Mouse (Mus musculus): ENCODE results near the gene Banf1. TPM values are rescaled to one million over a fixed set of nuclear protein-coding genes. Genes with fewer than 3 reads are reported as not detected.

Gene Banf1
- polyA plus RNA-seq, 1 experiment from 2014 or later = 402 TPM

DNA sequence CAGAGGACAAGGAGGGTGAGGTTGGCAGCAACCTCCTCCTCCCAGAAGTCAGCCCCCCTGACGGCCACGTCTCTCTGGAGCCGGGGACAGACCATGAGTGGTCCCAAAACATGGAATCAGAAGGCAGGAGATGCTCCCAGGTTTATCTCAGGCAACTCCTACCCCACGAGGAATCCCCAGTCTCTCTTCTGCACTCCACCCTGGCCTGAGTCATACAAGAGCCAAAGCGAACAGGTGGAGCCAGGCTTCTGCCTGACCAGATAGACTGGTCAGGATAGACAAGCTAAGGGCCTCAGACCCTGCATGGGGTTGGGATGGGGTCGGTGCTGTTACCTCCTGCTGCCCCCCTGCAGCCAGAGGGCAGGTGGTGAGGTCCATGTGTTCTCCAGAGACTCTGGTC is 18.9 kb downstream of the Banf1 start:
- Histone ChIP-seq H3K27me3 (peaks cover 15% of the 10 kb centered on the region; the same call in 1 of the 2 replicates), H3K36me3 (no peaks in the 10 kb centered on the region), H3K9ac (replicated peaks) (no peak overlapping the region), H3K4me3 (no peak overlapping the region), H3K4me1 (peaks cover 9% of the 10 kb centered on the region; the same call in 1 of the 2 replicates), H3K4me2 (replicated peaks) (no peak overlapping the region), H3K27ac (replicated peaks) (no peak overlapping the region), H3K9me3 (no peaks in the 10 kb centered on the region)
- 78% methylated on average over 6 of the region's 6 CpGs for WGBS
- no peak for ATAC-seq (ENCODE audit: low FRiP score, low read depth)

- no peaks in the 10 kb centered on the region for H3K9me3 ChIP-seq
- no peak overlapping the region for H3K27ac ChIP-seq (replicated peaks)
- 86% methylated on average over 6 of the region's 6 CpGs for WGBS
- no peak overlapping the region for H3K4me3 ChIP-seq
- H3K36me3 ChIP-seq = no peaks in the 10 kb centered on the region
- H3K9ac ChIP-seq (replicated peaks) = no peak overlapping the region
- H3K4me2 ChIP-seq (replicated peaks) = no peak overlapping the region
- ATAC-seq (ENCODE audit: low FRiP score, low read depth) = no peak
- H3K4me1 ChIP-seq = peaks cover 9% of the 10 kb centered on the region; the same call in 1 of the 2 replicates
- peaks cover 13% of the 10 kb centered on the region; the same call in 1 of the 2 replicates for H3K27me3 ChIP-seq
These were observed 21.5 kb downstream of the Banf1 start for GRCm38 (mm10) chr19:5345297-5346131.

DNA sequence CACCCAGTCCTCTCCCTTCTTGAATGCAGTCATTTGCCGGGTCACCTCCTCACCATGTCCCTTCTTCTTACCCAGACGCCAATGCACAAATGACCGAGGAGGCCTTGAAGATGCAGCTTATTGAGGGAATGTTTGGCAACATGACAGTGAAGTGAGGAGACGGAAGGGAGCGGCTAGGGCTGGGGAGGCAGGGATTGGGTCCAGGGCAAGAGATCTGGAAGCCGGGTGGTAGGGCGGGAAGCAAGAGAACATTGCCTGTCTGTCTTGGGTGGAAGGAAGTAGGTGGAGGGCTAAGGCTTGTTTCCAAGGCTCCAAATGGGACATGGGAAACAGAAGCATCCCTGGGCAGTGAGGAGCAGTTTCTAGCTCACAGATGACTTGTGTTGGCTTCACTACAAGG is 25.6 kb downstream of the Banf1 start:
- H3K27ac ChIP-seq (replicated peaks) = no peak overlapping the region
- H3K4me1 ChIP-seq = no peaks in the 10 kb centered on the region
- H3K27me3 ChIP-seq = no peaks in the 10 kb centered on the region
- no peaks in the 10 kb centered on the region for H3K9me3 ChIP-seq
- 89% methylated on average over 7 of the region's 7 CpGs for WGBS
- no peaks in the 10 kb centered on the region for H3K36me3 ChIP-seq
- H3K9ac ChIP-seq (replicated peaks) = no peak overlapping the region
- ATAC-seq (ENCODE audit: low FRiP score, low read depth) = no peak
- no peak overlapping the region for H3K4me3 ChIP-seq
- no peak overlapping the region for H3K4me2 ChIP-seq (replicated peaks)

- H3K27me3 ChIP-seq = no peaks in the 10 kb centered on the region
- H3K27ac ChIP-seq (replicated peaks) = no peak overlapping the region
- H3K4me1 ChIP-seq = no peaks in the 10 kb centered on the region
- no peak for ATAC-seq (ENCODE audit: low FRiP score, low read depth)
- no peaks in the 10 kb centered on the region for H3K9me3 ChIP-seq
- H3K4me3 ChIP-seq = no peak overlapping the region
- WGBS = 20% methylated on average over 5 of the region's 5 CpGs
- H3K4me2 ChIP-seq (replicated peaks) = no peak overlapping the region
- no peak overlapping the region for H3K9ac ChIP-seq (replicated peaks)
- H3K36me3 ChIP-seq = no peaks in the 10 kb centered on the region
These were observed 29.0 kb downstream of the Banf1 start for GRCm38 (mm10) chr19:5337975-5338374.

- no peak for ATAC-seq (ENCODE audit: low FRiP score, low read depth)
- no peak within 1 kb of the TSS for H3K4me2 ChIP-seq (replicated peaks)
- 90% methylated on average over 6 of the region's 6 CpGs for WGBS
These were observed 31.5 kb downstream of the Banf1 start, which contains the start of gene Catsper1 for GRCm38 (mm10) chr19:5335441-5335840. Gene Catsper1, plus strand, starts transcription at chr19:5335741.

DNA sequence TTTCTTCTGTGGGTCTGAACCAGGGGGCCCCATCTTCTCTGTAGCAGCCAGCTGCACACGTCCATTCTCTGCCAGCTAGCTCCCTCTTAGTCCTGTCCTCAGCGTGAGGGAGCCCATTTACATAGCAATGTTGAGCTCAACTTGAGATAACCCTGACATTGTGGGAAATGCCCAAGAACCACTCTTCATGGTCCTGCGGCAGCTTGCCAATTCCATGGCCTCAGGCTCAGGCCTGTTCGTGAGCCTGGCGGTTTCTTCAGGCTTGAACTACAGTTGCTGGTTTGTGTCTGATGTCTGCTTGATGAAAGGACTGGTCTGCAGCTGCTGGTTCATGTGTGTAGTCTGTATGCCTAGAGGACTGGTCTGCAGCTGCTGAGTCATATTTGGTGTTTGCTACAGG is 32.2 kb downstream of the Banf1 start:
- Histone ChIP-seq H3K27me3 (no peaks in the 10 kb centered on the region), H3K9ac (replicated peaks) (no peak overlapping the region), H3K27ac (replicated peaks) (no peak overlapping the region), H3K4me2 (replicated peaks) (no peak overlapping the region), H3K36me3 (no peaks in the 10 kb centered on the region), H3K4me3 (no peak overlapping the region), H3K4me1 (no peaks in the 10 kb centered on the region), H3K9me3 (no peaks in the 10 kb centered on the region)
- ATAC-seq (ENCODE audit: low FRiP score, low read depth) = no peak
- WGBS = 80% methylated on average over 5 of the region's 5 CpGs

More at GRCm38 (mm10) chr19:5335441-5335840, 31.5 kb downstream of the Banf1 start, which contains the start of gene Catsper1:
- Histone ChIP-seq H3K4me3 (no peak within 1 kb of the TSS), H3K27ac (replicated peaks) (no peak within 1 kb of the TSS), H3K9me3 (no peaks in the 10 kb centered on the region), H3K36me3 (no peaks in the 10 kb centered on the region), H3K4me1 (no peaks in the 10 kb centered on the region), H3K9ac (replicated peaks) (no peak within 1 kb of the TSS), H3K27me3 (no peaks in the 10 kb centered on the region)

GRCm38 (mm10) chr19:5327970-5328369 is 39.0 kb downstream of the Banf1 start:
- WGBS = 72% methylated on average over 19 of the region's 19 CpGs
- no peak overlapping the region for H3K4me2 ChIP-seq (replicated peaks)
- no peaks in the 10 kb centered on the region for H3K36me3 ChIP-seq
- no peak for ATAC-seq (ENCODE audit: low FRiP score, low read depth)
- H3K27ac ChIP-seq (replicated peaks) = no peak overlapping the region
- no peaks in the 10 kb centered on the region for H3K4me1 ChIP-seq
- no peaks in the 10 kb centered on the region for H3K9me3 ChIP-seq
- no peak overlapping the region for H3K4me3 ChIP-seq
- no peaks in the 10 kb centered on the region for H3K27me3 ChIP-seq
- no peak overlapping the region for H3K9ac ChIP-seq (replicated peaks)

GRCm38 (mm10) chr19:5323801-5324200 is 43.2 kb downstream of the Banf1 start:
- Histone ChIP-seq H3K27me3 (no peaks in the 10 kb centered on the region), H3K4me1 (no peaks in the 10 kb centered on the region), H3K9me3 (no peaks in the 10 kb centered on the region), H3K9ac (replicated peaks) (no peak overlapping the region), H3K4me2 (replicated peaks) (no peak overlapping the region), H3K27ac (replicated peaks) (no peak overlapping the region), H3K36me3 (no peaks in the 10 kb centered on the region), H3K4me3 (no peak overlapping the region)
- no peak for ATAC-seq (ENCODE audit: low FRiP score, low read depth)
- WGBS = 64% methylated on average over 17 of the region's 17 CpGs

Other genes with a start within 250 kb of the Banf1 start
- gene Klc2, start 248.6 kb downstream of the Banf1 start, polyA plus RNA-seq (2016; fragmentation: Nextera tagmentation; extraction: Ambion mirVana) = 53.3 and 54.7 TPM in 2 replicates
- 32.5 and 32.8 TPM in 2 replicates for gene Pacs1, start 94.0 kb downstream of the Banf1 start, polyA plus RNA-seq (2016; fragmentation: Nextera tagmentation; extraction: Ambion mirVana)
- 411 and 418 TPM in 2 replicates for gene Sf3b2, start 71.7 kb downstream of the Banf1 start, polyA plus RNA-seq (2016; fragmentation: Nextera tagmentation; extraction: Ambion mirVana)
- gene Gal3st3, start 68.8 kb downstream of the Banf1 start, polyA plus RNA-seq (2016; fragmentation: Nextera tagmentation; extraction: Ambion mirVana) = 20.4 and 24.1 TPM in 2 replicates
- not detected in 2 replicates for gene Catsper1, start 31.4 kb downstream of the Banf1 start, polyA plus RNA-seq (2016; fragmentation: Nextera tagmentation; extraction: Ambion mirVana)
- 0.87 and 2.2 TPM in 2 replicates for gene Cst6, start 17.6 kb downstream of the Banf1 start, polyA plus RNA-seq (2016; fragmentation: Nextera tagmentation; extraction: Ambion mirVana)
- gene Eif1ad, start 427 bp downstream of the Banf1 start, polyA plus RNA-seq (2016; fragmentation: Nextera tagmentation; extraction: Ambion mirVana) = 75.9 and 79.9 TPM in 2 replicates
- gene Sart1, start 21.5 kb upstream of the Banf1 start, polyA plus RNA-seq (2016; fragmentation: Nextera tagmentation; extraction: Ambion mirVana) = 115 and 118 TPM in 2 replicates
- 0.17 and 0.28 TPM in 2 replicates for gene Tsga10ip, start 35.4 kb upstream of the Banf1 start, polyA plus RNA-seq (2016; fragmentation: Nextera tagmentation; extraction: Ambion mirVana)
- 257 and 262 TPM in 2 replicates for gene Drap1, start 57.8 kb upstream of the Banf1 start, polyA plus RNA-seq (2016; fragmentation: Nextera tagmentation; extraction: Ambion mirVana)
- gene AI837181, start 58.0 kb upstream of the Banf1 start, polyA plus RNA-seq (2016; fragmentation: Nextera tagmentation; extraction: Ambion mirVana) = 52.4 and 60.3 TPM in 2 replicates
- not detected in 2 replicates for gene Fosl1, start 80.4 kb upstream of the Banf1 start, polyA plus RNA-seq (2016; fragmentation: Nextera tagmentation; extraction: Ambion mirVana)
- 10.1 TPM in 2 replicates for gene Ccdc85b, start 90.7 kb upstream of the Banf1 start, polyA plus RNA-seq (2016; fragmentation: Nextera tagmentation; extraction: Ambion mirVana)
- 144 and 149 TPM in 2 replicates for gene Fibp, start 93.4 kb upstream of the Banf1 start, polyA plus RNA-seq (2016; fragmentation: Nextera tagmentation; extraction: Ambion mirVana)
- gene Ctsw, start 101.3 kb upstream of the Banf1 start, polyA plus RNA-seq (2016; fragmentation: Nextera tagmentation; extraction: Ambion mirVana) = 3.6 and 3.9 TPM in 2 replicates
- gene Efemp2, start 106.8 kb upstream of the Banf1 start, polyA plus RNA-seq (2016; fragmentation: Nextera tagmentation; extraction: Ambion mirVana) = 57.9 and 68.9 TPM in 2 replicates
- 47.7 and 50.1 TPM in 2 replicates for gene Mus81, start 121.2 kb upstream of the Banf1 start, polyA plus RNA-seq (2016; fragmentation: Nextera tagmentation; extraction: Ambion mirVana)
- gene Cfl1, start 123.3 kb upstream of the Banf1 start, polyA plus RNA-seq (2016; fragmentation: Nextera tagmentation; extraction: Ambion mirVana) = 3,169 and 3,187 TPM in 2 replicates
- gene 1700020D05Rik, start 136.6 kb upstream of the Banf1 start, polyA plus RNA-seq (2016; fragmentation: Nextera tagmentation; extraction: Ambion mirVana) = 0.22 TPM in 1 of 2 replicates, not detected in the other
- 35.9 and 36.0 TPM in 2 replicates for gene Snx32, start 143.4 kb upstream of the Banf1 start, polyA plus RNA-seq (2016; fragmentation: Nextera tagmentation; extraction: Ambion mirVana)
- 0.08 and 0.14 TPM in 2 replicates for gene Ovol1, start 193.5 kb upstream of the Banf1 start, polyA plus RNA-seq (2016; fragmentation: Nextera tagmentation; extraction: Ambion mirVana)
- gene Ap5b1, start 200.9 kb upstream of the Banf1 start, polyA plus RNA-seq (2016; fragmentation: Nextera tagmentation; extraction: Ambion mirVana) = 2.2 and 2.6 TPM in 2 replicates
- gene Rnaseh2c, start 234.7 kb upstream of the Banf1 start, polyA plus RNA-seq (2016; fragmentation: Nextera tagmentation; extraction: Ambion mirVana) = 137 and 165 TPM in 2 replicates
- gene Kat5, start 243.1 kb upstream of the Banf1 start, polyA plus RNA-seq (2016; fragmentation: Nextera tagmentation; extraction: Ambion mirVana) = 80.4 and 81.6 TPM in 2 replicates

Measured in midbrain, embryonic 12.5 days (tissue).